Comparison of ENCODE assay signal across 10 mouse cellular contexts in the genomic region with DNA sequence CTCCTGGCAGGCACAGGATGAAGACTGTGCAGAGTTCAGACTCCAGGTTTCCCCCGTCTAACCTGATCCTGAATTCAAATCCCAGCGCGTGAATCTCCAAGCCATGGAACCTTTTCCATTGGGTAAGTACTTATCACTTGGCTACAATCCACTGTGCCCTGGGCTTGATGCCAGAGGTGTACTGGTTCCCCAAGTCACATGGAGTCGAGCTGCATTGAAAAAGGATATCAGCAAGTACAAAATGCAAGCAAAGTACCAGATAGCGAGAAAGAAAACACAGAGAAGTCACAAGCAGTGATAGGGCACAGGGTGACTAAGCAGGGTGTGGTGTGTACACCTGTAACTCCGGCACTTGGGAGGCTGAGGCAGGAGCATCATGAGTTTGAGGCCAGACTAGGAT. TPM values are rescaled to one million over a fixed set of nuclear protein-coding genes. Genes with fewer than 3 reads are reported as not detected.
DNase-seq lines count a peak whose midpoint lies in the region; ATAC-seq and TF ChIP-seq lines count a peak whose summit lies in the region.
"Had no signal": no experiment of that assay in that cellular context is flagged by ENCODE, and none has a peak within 500 bp of the region (broad histone marks: within the 10 kb centered on the region; RNA-seq: fewer than 3 reads in every experiment).

No protein-coding gene starts in this region.

- WGBS in liver, embryonic 16.5 days (ENCODE audit: insufficient replicate concordance) = 55% methylated on average over 6 of the region's 6 CpGs
- WGBS in kidney, embryonic 16.5 days = 84% methylated on average over 6 of the region's 6 CpGs
- 60% methylated on average over 6 of the region's 6 CpGs for WGBS in stomach, postnatal 0 days

- TF ChIP-seq EP300 in stomach, postnatal 0 days (optimal IDR thresholded peaks at IDR 0.05) = no peak

- H3K4me3 ChIP-seq in liver, embryonic 16.5 days (ENCODE audit: low read depth, low read length) = no peak overlapping the region
- no peak overlapping the region for H3K4me3 ChIP-seq in kidney, embryonic 16.5 days (ENCODE audit: low read length)
- no peak overlapping the region for H3K4me3 ChIP-seq in stomach, postnatal 0 days (ENCODE audit: low read depth, low read length)
- H3K4me3 ChIP-seq: erythroblast, embryonic 14.5 days had no signal

- peak; percentile 19; the same call in 1 of the 2 replicates for ATAC-seq in liver, embryonic 16.5 days (ENCODE audit: low read depth)
- no peak for ATAC-seq in kidney, embryonic 16.5 days (ENCODE audit: low FRiP score, low TSS enrichment)
- ATAC-seq in stomach, postnatal 0 days (ENCODE audit: low FRiP score, low TSS enrichment) = peak; percentile 90

- H3K9ac ChIP-seq in liver, embryonic 16.5 days (ENCODE audit: low read depth, low read length) = no peak overlapping the region
- H3K9ac ChIP-seq in kidney, embryonic 16.5 days (replicated peaks; ENCODE audit: low read length) = no peak overlapping the region
- H3K9ac ChIP-seq in stomach, postnatal 0 days (ENCODE audit: low read length) = no peak overlapping the region

- no peaks in the 10 kb centered on the region for H3K36me3 ChIP-seq in liver, embryonic 16.5 days (ENCODE audit: control insufficient read depth, insufficient read depth)
- H3K36me3 ChIP-seq in kidney, embryonic 16.5 days (ENCODE audit: insufficient read depth, low read length) = no peaks in the 10 kb centered on the region
- H3K36me3 ChIP-seq in stomach, postnatal 0 days (ENCODE audit: control insufficient read depth, insufficient read depth, low read length) = 0 out of 2 replicates have a peak, but pooled peaks cover 1% of the 10 kb centered on the region

- peaks cover 10% of the 10 kb centered on the region for H3K4me1 ChIP-seq in liver, embryonic 16.5 days (ENCODE audit: control insufficient read depth, low read depth, low read length)
- H3K4me1 ChIP-seq in kidney, embryonic 16.5 days (ENCODE audit: insufficient read depth, low read length) = peaks cover 32% of the 10 kb centered on the region
- no peaks in the 10 kb centered on the region for H3K4me1 ChIP-seq in stomach, postnatal 0 days (replicated peaks; ENCODE audit: control insufficient read depth, insufficient read depth)

- no peaks in the 10 kb centered on the region for H3K9me3 ChIP-seq in liver, embryonic 16.5 days (replicated peaks; ENCODE audit: control insufficient read depth, low read length)
- H3K9me3 ChIP-seq in kidney, embryonic 16.5 days (ENCODE audit: low read length) = no peaks in the 10 kb centered on the region
- no peaks in the 10 kb centered on the region for H3K9me3 ChIP-seq in stomach, postnatal 0 days (ENCODE audit: control insufficient read depth, low read length)

- H3K27me3 ChIP-seq in liver, embryonic 16.5 days (ENCODE audit: control insufficient read depth, insufficient read depth, low read depth, low read length) = no peaks in the 10 kb centered on the region
- no peaks in the 10 kb centered on the region for H3K27me3 ChIP-seq in kidney, embryonic 16.5 days (ENCODE audit: insufficient read depth, low read length)
- no peaks in the 10 kb centered on the region for H3K27me3 ChIP-seq in stomach, postnatal 0 days (ENCODE audit: control insufficient read depth, insufficient read depth, low read length)

- H3K4me2 ChIP-seq in liver, embryonic 16.5 days (ENCODE audit: low read depth, low read length) = no peak overlapping the region
- no peak overlapping the region for H3K4me2 ChIP-seq in kidney, embryonic 16.5 days (replicated peaks; ENCODE audit: low read depth, low read length)
- no peak overlapping the region for H3K4me2 ChIP-seq in stomach, postnatal 0 days (replicated peaks; ENCODE audit: low read depth)

- no peak overlapping the region for H3K27ac ChIP-seq in liver, embryonic 16.5 days (ENCODE audit: low read length)
- H3K27ac ChIP-seq in kidney, embryonic 16.5 days (ENCODE audit: low read length) = peak overlapping the region; percentile 87
- H3K27ac ChIP-seq in stomach, postnatal 0 days (replicated peaks) = peak overlapping the region; percentile 80

- no peak for TF ChIP-seq CTCF in stomach, postnatal 0 days (IDR thresholded peaks at IDR 0.05; ENCODE audit: low read depth)

- DNase-seq in liver = no peak
- DNase-seq in heart, adult 8-10 months (ENCODE audit: low spot score) = peak; percentile 60
- peak; percentile 93 for DNase-seq in stomach, postnatal 0 days (ENCODE audit: low spot score)
- no peak for DNase-seq in gastrocnemius, postnatal 10 days
- DNase-seq in layer of hippocampus, adult 8-10 months (ENCODE audit: low spot score in 2 of 2) = no peak
- no peak for DNase-seq in gastrocnemius, adult 18-20 months (ENCODE audit: low spot score)
- DNase-seq: midbrain, embryonic 14.5 days had no signal

RNA-seq across cellular contexts. Expression of a gene that starts 14.9 kb away (rescaled TPM):
- polyA plus RNA-seq in liver, embryonic 16.5 days (2015; fragmentation: Nextera tagmentation; extraction: Ambion mirVana) = 8.6 and 10.2 TPM in 2 replicates
- 10 to 100 TPM; 59.3 to 75.7 (median 71.0) TPM for total RNA-seq in heart, adult 8-10 months (2022)
- polyA plus RNA-seq in kidney, embryonic 16.5 days (2015; fragmentation: Nextera tagmentation; extraction: Ambion mirVana) = 76.0 and 88.1 TPM in 2 replicates
- 33.8 and 40.4 TPM in 2 replicates for polyA plus RNA-seq in stomach, postnatal 0 days (2015; fragmentation: Nextera tagmentation; extraction: Ambion mirVana)
- 10 to 100 TPM; 60.0 to 71.8 TPM for total RNA-seq in gastrocnemius, postnatal 10 days (2021)
- 10 to 100 TPM; 39.9 to 46.6 (median 44.0) TPM for total RNA-seq in layer of hippocampus, adult 8-10 months (2022)
- 10 to 100 TPM; 17.6 to 20.4 TPM for total RNA-seq in gastrocnemius, adult 18-20 months (2021)

Comparison
In these comparisons a context has a peak if more than half of its experiments do, and no peak if none do; other contexts are left out.
1. DNase-seq: peak in heart, adult 8-10 months (single experiment) and stomach, postnatal 0 days (single experiment); none in liver (single experiment), gastrocnemius, postnatal 10 days (single experiment), layer of hippocampus, adult 8-10 months (0 of 2) and gastrocnemius, adult 18-20 months (single experiment).